Mouse (Mus musculus) kidney, embryonic 16.5 days (tissue): Measurements from ENCODE around the gene Tbkbp1. TPM values are rescaled to one million over a fixed set of nuclear protein-coding genes. Genes with fewer than 3 reads are reported as not detected.
"Not testable (repeated sequence)": the region's sequence is repeated elsewhere in the genome, so short reads cannot be mapped to it uniquely, and the experiment has no call there.

Experiments used
- ATAC-seq: fragments of 200-750 bp; cut with Nextera tagmentation; 2 replicates; pipeline ENCODE4 v1.8.0; 2017; ENCODE audit warnings: moderate TSS enrichment; ENCODE audit not compliant: low FRiP score, low TSS enrichment
- H3K27ac ChIP-seq: fragments of 300-500 bp; sonication (generic); 2 replicates; pipeline ENCODE4 v1.5.1; 2014; ENCODE audit warnings: low read length
- H3K27me3 ChIP-seq: fragments of 300-500 bp; sonication (generic); 2 replicates; pipeline ENCODE4 v1.6.1; 2014; ENCODE audit warnings: low read length, control low read depth, mixed read lengths; ENCODE audit not compliant: insufficient read depth
- H3K36me3 ChIP-seq: fragments of 300-500 bp; sonication (generic); 2 replicates; pipeline ENCODE4 v1.6.1; 2014; ENCODE audit warnings: low read length, control low read depth, mixed read lengths; ENCODE audit not compliant: insufficient read depth
- H3K4me1 ChIP-seq: fragments of 300-500 bp; sonication (generic); 2 replicates; pipeline ENCODE4 v1.6.1; 2014; ENCODE audit warnings: low read length, control low read depth, mixed read lengths; ENCODE audit not compliant: insufficient read depth
- H3K4me2 ChIP-seq: fragments of 300-500 bp; sonication (generic); replicated peaks from 2 replicates; pipeline ENCODE4 v1.6.1; 2014; ENCODE audit warnings: low read depth, low read length
- H3K4me3 ChIP-seq: fragments of 300-500 bp; sonication (generic); 2 replicates; pipeline ENCODE4 v1.5.1; 2014; ENCODE audit warnings: mild to moderate bottlenecking, low read length
- H3K9ac ChIP-seq: fragments of 300-500 bp; sonication (generic); replicated peaks from 2 replicates; pipeline ENCODE4 v1.6.1; 2014; ENCODE audit warnings: low read length
- H3K9me3 ChIP-seq: fragments of 300-500 bp; sonication (generic); 2 replicates; pipeline ENCODE4 v1.6.1; 2016; ENCODE audit warnings: low read length, control low read depth
- WGBS: fragments of 180-500 bp; shearing (Covaris S2); extraction: QIAGEN DNeasy Blood & Tissue Kit; methylation state at CpG from one replicate; pipeline ENCODE4 v1.1.7; 2014; 5-methylcytosine and 5-hydroxymethylcytosine counted together
- polyA plus RNA-seq: library from polyadenylated mRNA; unstranded; fragments of >200 nt; fragmentation: Nextera tagmentation; extraction: Ambion mirVana; gene quantifications from 2 replicates; pipeline ENCODE4 v1.2.1, GENCODE M21; 2015

The Tbkbp1 gene
- polyA plus RNA-seq: 4.0 TPM in 2 replicates

GRCm38 (mm10) chr11:97151343-97151801 is at the start of gene Tbkbp1:
Tbkbp1 (minus strand) TSS chr11:97151495.
- WGBS: under 1% methylated on average over 28 of the region's 64 CpGs
- H3K27me3 ChIP-seq: 0 out of 2 replicates have a peak, but pooled peaks cover 3% of the 10 kb centered on the region
- H3K4me3 ChIP-seq: peak within 1 kb of the TSS; percentile 78

GRCm38 (mm10) chr11:97199519-97199918 is 48.2 kb upstream of the Tbkbp1 start:
- no peak overlapping the region for H3K9ac ChIP-seq
- no peaks in the 10 kb centered on the region for H3K27me3 ChIP-seq
- no peak overlapping the region for H3K4me2 ChIP-seq
- no peaks in the 10 kb centered on the region for H3K4me1 ChIP-seq
- H3K36me3 ChIP-seq: no peaks in the 10 kb centered on the region
- H3K4me3 ChIP-seq: no peak overlapping the region
- no peak for ATAC-seq
- H3K27ac ChIP-seq: no peak overlapping the region
- 83% methylated on average over 6 of the region's 6 CpGs for WGBS
- H3K9me3 ChIP-seq: no peaks in the 10 kb centered on the region

More at GRCm38 (mm10) chr11:97151343-97151801, at the start of gene Tbkbp1:
- peak within 1 kb of the TSS; percentile 83 for H3K27ac ChIP-seq
- no peak for ATAC-seq
- H3K4me2 ChIP-seq: peak within 1 kb of the TSS; percentile 90
- no peaks in the 10 kb centered on the region for H3K9me3 ChIP-seq
- H3K9ac ChIP-seq: peak within 1 kb of the TSS; percentile 76
- peaks cover 33% of the 10 kb centered on the region for H3K4me1 ChIP-seq
- peaks cover 6% of the 10 kb centered on the region; the same call in 1 of the 2 replicates for H3K36me3 ChIP-seq

GRCm38 (mm10) chr11:97198601-97199000 is 47.3 kb upstream of the Tbkbp1 start:
- no peak for ATAC-seq
- H3K4me1 ChIP-seq: no peaks in the 10 kb centered on the region
- no peaks in the 10 kb centered on the region for H3K27me3 ChIP-seq
- no peak overlapping the region for H3K4me2 ChIP-seq
- H3K9ac ChIP-seq: no peak overlapping the region
- no peak overlapping the region for H3K27ac ChIP-seq
- H3K9me3 ChIP-seq: no peaks in the 10 kb centered on the region
- 23% methylated on average over 5 of the region's 5 CpGs for WGBS
- H3K36me3 ChIP-seq: no peaks in the 10 kb centered on the region
- H3K4me3 ChIP-seq: no peak overlapping the region

- Histone ChIP-seq H3K36me3 (no peaks in the 10 kb centered on the region), H3K9me3 (no peaks in the 10 kb centered on the region), H3K4me1 (no peaks in the 10 kb centered on the region), H3K27me3 (no peaks in the 10 kb centered on the region), H3K4me3 (no peak overlapping the region), H3K27ac (no peak overlapping the region), H3K9ac (no peak overlapping the region), H3K4me2 (no peak overlapping the region)
- no peak for ATAC-seq
- WGBS: 79% methylated on average over 8 of the region's 8 CpGs
Measured at GRCm38 (mm10) chr11:97197021-97197420, 45.7 kb upstream of the Tbkbp1 start.

- ATAC-seq: no peak
- no peak overlapping the region for H3K4me3 ChIP-seq
- no peaks in the 10 kb centered on the region for H3K4me1 ChIP-seq
- H3K9ac ChIP-seq: no peak overlapping the region
- H3K4me2 ChIP-seq: no peak overlapping the region
- H3K36me3 ChIP-seq: no peaks in the 10 kb centered on the region
- no peaks in the 10 kb centered on the region for H3K27me3 ChIP-seq
- no peak overlapping the region for H3K27ac ChIP-seq
- 65% methylated on average over 12 of the region's 12 CpGs for WGBS
- no peaks in the 10 kb centered on the region for H3K9me3 ChIP-seq
Measured at GRCm38 (mm10) chr11:97196541-97196940, 45.2 kb upstream of the Tbkbp1 start.

- Histone ChIP-seq H3K4me3 (no peak overlapping the region), H3K27ac (no peak overlapping the region), H3K36me3 (no peaks in the 10 kb centered on the region)
Measured at GRCm38 (mm10) chr11:97192621-97192951, 41.3 kb upstream of the Tbkbp1 start.

GRCm38 (mm10) chr11:97191915-97192620 is 40.8 kb upstream of the Tbkbp1 start:
- H3K27ac ChIP-seq: no peak overlapping the region
- 63% methylated on average over 6 of the region's 6 CpGs for WGBS
- no peak overlapping the region for H3K9ac ChIP-seq
- H3K27me3 ChIP-seq: no peaks in the 10 kb centered on the region
- no peak for ATAC-seq
- peaks cover 7% of the 10 kb centered on the region; the same call in 1 of the 2 replicates for H3K4me1 ChIP-seq
- no peak overlapping the region for H3K4me3 ChIP-seq
- H3K4me2 ChIP-seq: no peak overlapping the region
- no peaks in the 10 kb centered on the region for H3K9me3 ChIP-seq
- no peaks in the 10 kb centered on the region for H3K36me3 ChIP-seq

More at GRCm38 (mm10) chr11:97192621-97192951, 41.3 kb upstream of the Tbkbp1 start:
- H3K27me3 ChIP-seq: no peaks in the 10 kb centered on the region
- ATAC-seq: no peak
- no peak overlapping the region for H3K4me2 ChIP-seq
- H3K9ac ChIP-seq: no peak overlapping the region
- H3K9me3 ChIP-seq: no peaks in the 10 kb centered on the region
- H3K4me1 ChIP-seq: peaks cover 7% of the 10 kb centered on the region; the same call in 1 of the 2 replicates

GRCm38 (mm10) chr11:97190992-97191391 is 39.7 kb upstream of the Tbkbp1 start:
- ATAC-seq: no peak

GRCm38 (mm10) chr11:97189645-97190044 is 38.4 kb upstream of the Tbkbp1 start:
- not testable (repeated sequence) for H3K9ac ChIP-seq, H3K4me3 ChIP-seq, H3K36me3 ChIP-seq, H3K4me2 ChIP-seq, H3K9me3 ChIP-seq, H3K27ac ChIP-seq, ATAC-seq, H3K27me3 ChIP-seq
- H3K4me1 ChIP-seq: peaks cover 26% of the 10 kb centered on the region
- WGBS: 92% methylated on average over 6 of the region's 6 CpGs

More at GRCm38 (mm10) chr11:97190992-97191391, 39.7 kb upstream of the Tbkbp1 start:
- no peak overlapping the region for H3K4me3 ChIP-seq
- no peak overlapping the region for H3K9ac ChIP-seq
- peaks cover 14% of the 10 kb centered on the region for H3K4me1 ChIP-seq
- no peak overlapping the region for H3K27ac ChIP-seq
- H3K36me3 ChIP-seq: no peaks in the 10 kb centered on the region
- H3K27me3 ChIP-seq: no peaks in the 10 kb centered on the region
- WGBS: 85% methylated on average over 6 of the region's 6 CpGs
- no peaks in the 10 kb centered on the region for H3K9me3 ChIP-seq
- H3K4me2 ChIP-seq: no peak overlapping the region

GRCm38 (mm10) chr11:97189231-97189630 is 37.9 kb upstream of the Tbkbp1 start:
- H3K9ac ChIP-seq: no peak overlapping the region
- peak overlapping the region; percentile 60 for H3K4me2 ChIP-seq
- no peaks in the 10 kb centered on the region for H3K27me3 ChIP-seq
- peaks cover 27% of the 10 kb centered on the region for H3K4me1 ChIP-seq
- 41% methylated on average over 3 of the region's 3 CpGs for WGBS
- ATAC-seq: no peak
- peaks cover 10% of the 10 kb centered on the region for H3K36me3 ChIP-seq
- no peaks in the 10 kb centered on the region for H3K9me3 ChIP-seq
- H3K4me3 ChIP-seq: peak overlapping the region; percentile 84
- H3K27ac ChIP-seq: peak overlapping the region; percentile 94; the same call in 1 of the 2 replicates
